Mouse (Mus musculus) liver, adult 2 months (tissue): ENCODE results near the gene Tpgs1. TPM values are rescaled to one million over a fixed set of nuclear protein-coding genes. Genes with fewer than 3 reads are reported as not detected.

Experiments
- DNase-seq: peaks from one replicate; pipeline ENCODE4 v3.0.0-alpha.2; 2011; ENCODE audit warnings: low read depth, low spot score; ENCODE audit errors: extremely low read depth
- H3K27ac ChIP-seq: fragments of 200-500 bp; replicated peaks from 2 replicates; pipeline ENCODE4 v1.5.1; 2012; ENCODE audit warnings: low read depth, mild to moderate bottlenecking, control low read depth, inconsistent platforms, low read length; ENCODE audit not compliant: insufficient read depth
- H3K27me3 ChIP-seq: fragments of 200-500 bp; 2 replicates; pipeline ENCODE4 v1.6.1; 2012; ENCODE audit warnings: mild to moderate bottlenecking, moderate library complexity, low read length, inconsistent platforms; ENCODE audit not compliant: control insufficient read depth, insufficient read depth
- H3K36me3 ChIP-seq: fragments of 200-500 bp; 2 replicates; pipeline ENCODE4 v1.6.1; 2012; ENCODE audit warnings: low read length, inconsistent platforms; ENCODE audit not compliant: control insufficient read depth, insufficient read depth
- H3K4me1 ChIP-seq: fragments of 200-500 bp; 2 replicates; pipeline ENCODE4 v1.6.1; 2011; ENCODE audit warnings: low read length; ENCODE audit not compliant: control insufficient read depth, insufficient read depth
- H3K4me3 ChIP-seq: fragments of 200-500 bp; 2 replicates; pipeline ENCODE4 v1.5.1; 2011; ENCODE audit warnings: low read depth, mild to moderate bottlenecking, control low read depth, low read length, moderate library complexity; ENCODE audit not compliant: insufficient read depth
- H3K79me2 ChIP-seq: fragments of 200-500 bp; 2 replicates; pipeline ENCODE4 v1.6.1; 2012; ENCODE audit warnings: inconsistent platforms, mild to moderate bottlenecking, low read length, moderate library complexity; ENCODE audit not compliant: control insufficient read depth, insufficient read depth
- H3K9ac ChIP-seq: fragments of 200-500 bp; 2 replicates; pipeline ENCODE4 v1.6.1; 2012; ENCODE audit warnings: low read depth, mild to moderate bottlenecking, control low read depth, inconsistent platforms, low read length
- CTCF ChIP-seq: fragments of 200-500 bp; IDR thresholded peaks from 2 replicates; pipeline ENCODE4 v1.5.1; 2011; ENCODE audit warnings: low read depth, low read length, control low read depth
- POLR2A ChIP-seq: fragments of 200-500 bp; IDR thresholded peaks from 2 replicates; pipeline ENCODE4 v1.6.1; 2011; ENCODE audit warnings: low read length, control low read depth; ENCODE audit not compliant: insufficient read depth; ENCODE audit errors: extremely low read depth
- WGBS: fragments of 180-500 bp; shearing (Covaris S2); methylation state at CpG from one replicate; pipeline ENCODE4 v1.1.7; 2018; 5-methylcytosine and 5-hydroxymethylcytosine counted together
- polyA plus RNA-seq: library from polyadenylated mRNA; depleted of rRNA; stranded (reverse); fragments of >200 nt; gene quantifications from 2 replicates; pipeline ENCODE4 v1.2.3, GENCODE M21; 2012
- total RNA-seq: library from RNA; depleted of rRNA; stranded (reverse); fragments of >200 nt; gene quantifications from 2 replicates; pipeline ENCODE4 v1.2.3, GENCODE M21; 2014

Gene Tpgs1
- total and polyA plus RNA-seq, 2 experiments, result 18.2 to 48.5 TPM

DNA sequence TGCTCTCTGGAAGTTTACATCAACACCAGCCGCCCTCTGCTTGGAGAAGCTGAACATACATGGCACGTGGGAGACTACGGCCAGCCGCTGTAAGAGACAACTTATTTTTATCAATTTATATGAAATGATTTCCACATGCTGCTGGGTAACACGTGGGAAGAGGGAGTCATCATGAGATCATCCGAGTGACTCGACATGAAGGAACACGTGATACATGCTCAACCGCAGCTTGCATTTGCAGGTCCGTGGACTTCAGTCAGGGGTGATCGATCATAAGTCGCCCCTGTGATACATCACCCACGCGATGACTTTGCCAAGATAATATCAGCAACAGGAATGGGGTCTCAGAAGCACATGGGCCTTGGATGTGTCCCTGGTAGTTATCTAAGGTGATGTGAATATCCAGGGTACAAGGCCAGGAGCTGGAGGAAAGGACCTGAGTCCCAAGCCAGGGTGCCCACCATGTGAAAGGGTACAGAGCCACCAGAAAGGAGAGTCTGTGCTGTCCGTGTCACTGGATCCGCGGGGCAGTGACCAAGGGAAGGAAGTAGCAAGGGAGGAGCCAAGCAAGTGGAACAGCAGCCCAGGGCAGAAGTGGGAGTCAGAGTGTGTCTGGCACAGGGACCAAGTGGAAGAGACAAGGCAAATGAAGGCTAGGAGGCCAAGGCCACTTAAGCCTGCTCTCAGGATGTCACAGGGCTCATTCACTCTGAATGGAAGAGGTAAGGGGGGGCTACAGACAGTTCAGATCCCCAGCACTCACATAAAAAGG, 36.0 kb upstream of the Tpgs1 start:
- Histone ChIP-seq H3K27me3 (peaks cover 10% of the 10 kb centered on the region), H3K27ac (no peak overlapping the region), H3K36me3 (no peaks in the 10 kb centered on the region), H3K4me1 (no peaks in the 10 kb centered on the region), H3K4me3 (no peak overlapping the region), H3K9ac (no peak overlapping the region), H3K79me2 (no peaks in the 10 kb centered on the region)
- TF ChIP-seq CTCF (no peak), POLR2A (no peak)
- peak; percentile 5 for DNase-seq
- 72% methylated on average over 17 of the region's 17 CpGs for WGBS

DNA sequence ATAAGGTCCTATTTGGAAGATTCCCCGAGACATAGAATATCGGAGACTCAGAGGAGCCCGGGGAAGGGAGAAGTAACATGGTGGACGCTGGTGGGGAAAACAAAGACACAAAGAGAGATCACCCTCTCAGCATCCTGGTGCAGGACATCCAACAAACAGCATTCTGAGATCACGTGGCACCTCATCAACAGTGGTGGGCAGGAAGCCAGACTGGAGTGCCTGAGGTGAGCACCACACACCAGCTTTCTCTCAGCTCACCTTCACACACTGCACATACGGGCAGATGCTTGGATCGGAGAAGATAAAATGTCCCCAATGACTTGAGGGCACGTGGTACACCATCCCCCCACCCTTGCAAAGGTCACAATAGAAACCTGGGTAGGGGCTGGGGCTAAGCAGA, 32.9 kb upstream of the Tpgs1 start:
- H3K27ac ChIP-seq, result no peak overlapping the region
- 85% methylated on average over 8 of the region's 8 CpGs for WGBS
- peaks cover 2% of the 10 kb centered on the region for H3K4me1 ChIP-seq
- TF ChIP-seq POLR2A (no peak), CTCF (no peak)
- H3K4me3 ChIP-seq, result no peak overlapping the region
- no peak overlapping the region for H3K9ac ChIP-seq
- no peaks in the 10 kb centered on the region for H3K36me3 ChIP-seq
- no peaks in the 10 kb centered on the region for H3K79me2 ChIP-seq
- H3K27me3 ChIP-seq, result peaks cover 10% of the 10 kb centered on the region
- no peak for DNase-seq

DNA sequence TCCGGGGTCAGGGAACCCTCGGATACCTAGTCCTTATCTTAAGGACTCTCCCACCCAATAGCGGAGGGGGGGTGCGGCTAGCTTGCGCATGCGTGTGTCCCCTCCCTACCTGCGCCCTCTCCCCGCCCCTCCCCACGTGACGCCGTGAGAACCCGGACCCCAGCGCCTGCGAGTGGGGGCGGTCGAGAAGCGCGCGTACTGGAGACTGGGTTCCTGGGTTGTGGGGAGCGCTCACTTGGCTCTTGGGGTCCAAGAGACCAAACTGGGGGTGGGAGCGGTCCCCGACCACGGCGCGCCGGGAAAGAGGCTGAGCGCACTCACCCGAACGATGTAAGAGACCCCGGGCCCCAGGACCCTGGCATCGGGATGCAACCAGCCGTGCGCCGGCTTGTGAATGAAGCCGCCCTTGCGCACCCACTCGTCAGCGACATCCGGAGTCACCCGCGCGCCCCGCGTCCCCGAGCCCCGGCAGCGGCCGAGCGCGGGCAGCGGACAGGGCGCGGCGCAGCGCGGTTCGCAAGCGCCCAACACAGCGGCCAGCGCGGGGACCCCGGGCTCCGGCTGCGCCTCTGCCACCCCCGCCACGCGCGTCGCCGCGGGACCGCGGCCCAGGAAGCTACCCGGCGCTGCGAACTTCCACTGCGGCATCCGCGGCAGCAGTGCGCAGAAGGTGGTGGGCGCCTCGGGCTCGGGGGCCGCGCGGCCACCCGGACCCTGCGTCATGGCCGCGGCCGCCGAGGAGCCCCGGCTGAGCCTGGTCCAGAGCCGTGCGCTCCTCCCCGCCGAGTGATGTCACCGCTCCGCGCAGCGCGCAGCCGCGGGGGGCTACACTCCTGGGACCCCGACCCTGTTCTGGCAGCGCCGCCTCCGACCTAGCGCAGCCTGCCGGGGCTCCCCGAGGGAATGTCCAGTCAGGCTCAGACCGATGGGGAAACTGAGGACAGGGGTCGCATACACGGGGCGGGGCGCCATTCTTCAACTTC, 31.8 kb upstream of the Tpgs1 start, which contains the start of gene Shc2:
Gene Shc2, minus strand, starts transcription at position 791 of the 983 bp plus-strand sequence.
- WGBS, result 2% methylated on average over 115 of the region's 116 CpGs
- Histone ChIP-seq H3K27ac (no peak within 1 kb of the TSS), H3K27me3 (peaks cover 10% of the 10 kb centered on the region), H3K36me3 (no peaks in the 10 kb centered on the region), H3K4me3 (peak within 1 kb of the TSS; percentile 31; the same call in 1 of the 2 replicates), H3K4me1 (peaks cover 2% of the 10 kb centered on the region), H3K79me2 (no peaks in the 10 kb centered on the region), H3K9ac (no peak within 1 kb of the TSS)
- DNase-seq, result no peak
- no peak for TF ChIP-seq CTCF
- no peak for TF ChIP-seq POLR2A

DNA sequence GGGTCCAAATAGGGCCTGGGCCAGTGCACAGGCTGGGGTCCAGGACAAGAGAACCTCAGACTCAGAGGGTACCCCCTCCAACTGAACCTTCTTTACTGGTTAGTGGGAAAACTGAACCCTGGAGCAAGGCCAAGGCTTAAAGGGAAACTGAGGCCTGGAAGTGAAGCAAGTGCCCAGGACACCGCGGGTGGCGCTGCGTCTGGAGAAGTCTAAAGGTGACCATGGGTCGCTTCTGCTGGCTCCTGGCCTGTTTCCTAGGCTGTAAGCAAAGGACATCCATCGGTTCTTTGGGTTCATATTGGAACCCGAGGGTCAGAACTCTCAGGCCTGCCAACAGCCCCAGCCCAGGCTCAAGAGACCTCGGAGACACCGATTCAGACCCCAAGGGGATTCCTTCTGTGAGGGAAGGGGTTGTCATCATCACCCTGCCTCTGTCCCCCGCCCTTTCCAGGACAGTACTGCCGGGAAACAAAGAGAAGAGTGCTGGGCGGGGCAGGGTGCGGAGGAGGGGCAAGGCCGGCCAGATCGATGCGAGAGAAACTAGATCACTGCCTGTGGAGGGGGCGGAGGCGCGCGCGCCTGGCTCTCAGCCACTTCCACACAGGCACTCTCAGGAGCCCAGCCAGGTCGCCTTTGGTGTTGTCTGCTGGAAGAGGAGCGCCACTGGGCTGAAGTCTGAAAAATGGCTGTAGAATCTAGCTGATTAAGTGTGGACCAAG, 30.5 kb upstream of the Tpgs1 start:
- Histone ChIP-seq H3K4me3 (no peak overlapping the region), H3K27me3 (peaks cover 10% of the 10 kb centered on the region), H3K27ac (no peak overlapping the region), H3K36me3 (no peaks in the 10 kb centered on the region), H3K4me1 (peaks cover 2% of the 10 kb centered on the region), H3K79me2 (no peaks in the 10 kb centered on the region), H3K9ac (no peak overlapping the region)
- 8% methylated on average over 23 of the region's 23 CpGs for WGBS
- TF ChIP-seq POLR2A, result no peak
- TF ChIP-seq CTCF, result 0 out of 2 replicates have a peak, but pooled peaks have one; percentile 3
- DNase-seq, result peak; percentile 48

DNA sequence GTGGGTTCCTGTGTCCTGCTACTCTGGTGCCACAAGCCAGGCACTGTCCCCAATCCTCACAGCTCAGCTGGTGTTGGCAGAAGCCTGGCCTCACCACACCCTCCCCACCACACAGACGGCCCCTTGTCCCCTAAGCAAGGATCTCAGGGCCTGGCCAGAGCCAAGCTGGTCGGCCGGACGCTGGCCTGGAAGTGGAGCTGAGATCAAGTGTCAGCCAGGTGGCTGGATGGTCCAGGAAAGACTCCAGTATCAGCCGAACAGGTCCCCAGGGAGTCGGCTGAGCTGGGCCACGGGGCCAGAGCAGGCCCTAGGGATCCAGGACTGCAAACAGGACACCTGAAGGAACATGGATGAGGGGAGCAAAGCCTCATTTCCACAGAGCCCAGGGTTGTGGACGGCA, 23.5 kb upstream of the Tpgs1 start, which contains the start of gene Odf3l2:
Gene Odf3l2, minus strand, starts transcription at position 28 of the 400 bp plus-strand sequence.
- TF ChIP-seq CTCF, result no peak
- no peak for TF ChIP-seq POLR2A
- no peaks in the 10 kb centered on the region for H3K4me1 ChIP-seq
- H3K9ac ChIP-seq, result no peak within 1 kb of the TSS
- H3K27ac ChIP-seq, result no peak within 1 kb of the TSS
- H3K36me3 ChIP-seq, result no peaks in the 10 kb centered on the region
- 81% methylated on average over 8 of the region's 8 CpGs for WGBS
- no peak within 1 kb of the TSS for H3K4me3 ChIP-seq
- DNase-seq, result no peak
- H3K27me3 ChIP-seq, result no peaks in the 10 kb centered on the region
- H3K79me2 ChIP-seq, result no peaks in the 10 kb centered on the region
